Mouse (Mus musculus) T-helper 1 cell (primary cell): ENCODE data around the gene Gm11027.

Source experiments
- in situ Hi-C: fragments of 300-600 bp; cut with MboI, MseI; formaldehyde crosslinking; loops from one replicate; pipeline ENCODE4 v1.15.1; 2025; ENCODE audit warnings: high pct_unique_total_duplicates

The Gm11027 gene

DNA sequence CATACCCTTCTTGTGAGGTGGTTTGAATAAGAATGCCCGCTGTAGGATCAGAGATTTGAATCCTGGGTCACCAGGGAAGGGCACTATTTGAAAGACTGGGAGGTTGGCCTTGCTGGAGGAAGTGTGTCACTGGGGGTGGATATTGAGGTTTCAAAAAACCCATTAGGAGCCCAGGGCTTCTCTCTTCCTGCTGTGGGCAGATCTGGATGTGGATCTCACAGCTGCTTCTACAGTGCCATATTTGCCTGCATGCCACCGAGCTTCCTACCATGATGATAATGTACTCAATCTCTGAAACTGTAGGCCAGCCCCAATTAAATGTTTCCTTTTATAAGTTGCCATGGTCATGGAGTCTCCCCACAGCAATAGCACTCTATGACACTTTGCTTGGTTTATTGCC is 4.0 kb downstream of the Gm11027 start:
- in situ Hi-C loops = no loop called here

DNA sequence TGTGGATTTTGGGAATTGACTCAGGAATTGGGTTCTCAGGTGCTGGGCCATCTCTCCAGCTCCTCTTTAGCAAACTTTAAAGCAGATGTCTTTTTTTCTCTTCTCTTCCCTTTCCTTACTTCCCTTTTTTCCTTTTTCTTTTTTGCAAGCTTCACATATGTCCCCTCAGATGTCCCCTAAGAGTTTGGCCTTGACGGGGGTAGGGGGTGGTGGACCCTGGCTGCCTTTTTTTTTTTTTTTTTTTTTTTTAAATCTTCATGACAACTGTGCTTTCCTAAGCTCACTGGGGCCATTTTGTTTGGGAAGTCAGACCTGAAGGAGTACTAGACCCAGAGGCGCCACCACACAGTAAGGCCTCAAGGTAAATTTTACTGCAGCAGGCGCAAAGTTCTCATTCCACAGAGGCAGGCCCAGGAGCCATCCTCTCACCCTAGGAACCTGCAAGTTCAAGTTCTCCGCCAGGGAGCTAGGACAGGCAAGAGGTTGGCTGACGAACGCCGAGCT is 5.0 kb downstream of the Gm11027 start:
- in situ Hi-C loops = loop anchor here (5.0 kb wide), 1 partner anchor 127 kb away; the partner anchor contains the start of gene Ncapg2

DNA sequence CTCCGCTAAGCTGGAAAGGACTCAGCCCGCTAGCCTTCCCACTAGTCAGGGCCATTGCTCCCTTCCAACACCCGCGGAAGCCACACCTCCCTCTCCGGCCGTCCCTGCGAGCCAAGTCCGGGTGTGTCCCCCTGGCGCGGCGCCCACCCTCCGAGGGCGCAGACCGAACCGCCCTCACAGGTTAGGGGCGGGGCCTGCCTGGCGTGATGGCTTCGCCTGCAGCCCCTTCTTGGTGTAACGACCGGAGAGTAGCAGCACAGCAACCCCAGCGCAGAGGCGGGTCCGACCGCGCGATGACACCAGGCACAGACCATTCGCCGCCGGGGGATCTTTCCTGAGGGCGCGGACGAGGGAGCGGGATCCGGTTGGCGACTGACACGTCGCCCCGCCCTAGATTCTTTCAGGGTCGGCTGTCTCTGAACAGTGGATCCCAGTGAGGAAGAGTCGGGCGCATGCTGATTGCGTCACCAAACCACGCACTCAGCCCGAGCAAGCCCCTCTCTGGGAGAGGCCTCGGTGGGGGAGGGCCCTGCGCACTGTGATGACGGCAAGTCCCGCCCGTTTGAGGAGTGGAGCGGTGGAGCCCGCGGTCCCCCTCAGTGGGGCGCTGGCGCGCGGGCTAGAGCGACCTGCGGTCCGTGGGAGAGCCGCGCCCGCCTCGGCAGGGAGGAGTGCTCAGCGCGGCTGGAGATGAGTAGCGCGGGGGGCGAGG is 5.6 kb downstream of the Gm11027 start, which contains the start of gene Esyt2:
Gene Esyt2, plus strand, starts transcription at position 544 of the 712 bp plus-strand sequence.
- in situ Hi-C loops = loop anchor here (5.0 kb wide), 1 partner anchor 126 kb away; the partner anchor contains the start of gene Ncapg2

DNA sequence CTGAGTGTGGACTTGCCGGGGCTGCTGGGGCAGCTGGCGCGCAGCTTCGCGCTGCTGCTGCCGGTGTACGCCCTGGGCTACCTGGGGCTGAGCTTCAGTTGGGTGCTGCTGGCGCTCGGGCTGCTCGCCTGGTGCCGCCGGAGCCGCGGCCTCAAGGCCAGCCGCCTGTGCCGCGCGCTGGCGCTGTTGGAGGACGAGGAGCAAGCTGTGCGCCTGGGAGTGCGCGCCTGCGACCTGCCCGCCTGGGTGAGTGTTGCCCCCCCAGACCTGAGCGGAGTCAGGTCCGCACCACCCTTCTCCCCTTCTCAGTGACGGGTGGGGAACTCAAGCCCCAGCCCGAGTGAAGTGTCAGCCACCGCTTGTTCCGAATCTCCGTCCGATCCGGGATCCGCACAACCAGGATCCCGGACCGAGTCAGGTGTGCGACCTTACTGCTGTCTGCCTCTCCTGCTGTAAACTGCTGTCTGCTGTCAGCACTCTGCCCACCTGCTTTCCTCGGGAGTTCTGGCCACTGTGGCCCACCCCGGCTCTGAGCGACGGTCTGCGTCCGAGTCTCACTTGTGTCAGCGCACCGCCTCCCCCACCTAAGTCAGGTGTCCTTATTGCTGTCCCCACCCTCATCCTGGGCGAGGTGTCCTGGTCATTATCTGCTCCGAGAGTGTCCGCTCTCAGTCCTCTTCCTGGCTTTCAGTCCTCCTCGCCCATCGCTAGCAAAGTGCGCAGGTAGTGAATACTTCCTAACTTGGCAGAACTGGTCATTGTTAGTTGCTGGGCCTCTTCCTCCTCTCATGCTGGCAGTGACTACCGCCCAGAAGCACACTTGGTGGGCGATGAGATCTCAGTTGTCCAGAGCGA is 6.5 kb downstream of the Gm11027 start:
- in situ Hi-C loops = loop anchor here (5.0 kb wide), 1 partner anchor 126 kb away; the partner anchor contains the start of gene Ncapg2

DNA sequence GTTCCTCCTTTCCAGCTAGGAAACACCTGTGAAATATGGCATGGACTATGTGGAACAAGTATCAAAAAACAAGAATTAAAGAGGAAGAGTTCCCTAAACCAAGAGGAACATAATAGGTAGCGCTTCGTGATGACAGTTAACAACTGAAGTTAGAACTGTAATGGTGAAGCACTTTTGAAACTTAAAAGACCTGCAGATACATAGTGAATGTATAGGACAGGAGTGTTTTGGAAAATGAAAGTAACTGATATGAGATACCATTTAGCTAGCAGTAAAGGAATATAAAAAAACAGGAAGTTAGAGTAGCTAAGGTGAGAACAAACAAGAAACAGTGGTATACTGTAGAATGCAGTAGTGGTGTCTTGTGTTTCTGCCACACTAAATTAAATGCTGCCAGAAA is 7.7 kb downstream of the Gm11027 start:
- in situ Hi-C loops = loop anchor here (5.0 kb wide), 1 partner anchor 124 kb away; the partner anchor contains the start of gene Ncapg2

DNA sequence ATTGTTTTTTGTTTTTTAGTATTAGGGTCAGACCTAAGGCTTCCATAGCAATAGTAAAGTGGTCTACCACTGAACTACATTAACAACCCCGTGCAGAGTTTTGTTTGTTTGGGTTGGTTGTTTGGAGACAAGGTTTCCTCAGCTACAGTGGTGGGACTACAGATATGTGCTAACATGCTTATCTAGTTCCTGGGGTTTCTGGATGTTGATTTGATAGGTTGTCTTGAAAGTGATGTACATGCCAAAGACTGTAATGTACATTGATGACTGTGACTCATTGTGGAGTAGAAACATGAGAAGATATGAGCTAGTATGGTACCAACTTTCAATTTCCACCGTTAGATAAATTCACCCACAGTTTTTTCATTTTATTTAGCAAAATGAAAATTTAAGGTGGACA is 8.3 kb downstream of the Gm11027 start:
- in situ Hi-C loops = loop anchor here (5.0 kb wide), 1 partner anchor 124 kb away; the partner anchor contains the start of gene Ncapg2

DNA sequence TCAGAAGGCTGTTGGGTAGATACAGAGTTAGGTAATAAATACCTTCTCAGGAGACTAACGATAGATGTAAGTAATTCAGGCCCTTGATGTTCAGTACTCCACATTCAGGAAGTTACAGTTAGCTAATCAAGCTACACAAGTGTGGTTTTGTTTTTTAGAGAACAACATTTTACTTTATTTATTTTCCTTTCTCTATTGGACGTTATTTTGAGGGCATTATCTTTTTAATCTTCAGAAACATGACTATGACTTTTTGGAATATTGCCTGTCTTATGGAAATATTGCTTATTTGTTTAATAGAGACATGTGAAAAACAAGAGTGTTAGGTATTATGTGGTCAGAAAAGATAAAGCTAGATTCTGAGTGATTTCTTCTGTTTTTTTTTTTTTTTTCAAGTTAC is 18.0 kb downstream of the Gm11027 start:
- in situ Hi-C loops = no loop called here

DNA sequence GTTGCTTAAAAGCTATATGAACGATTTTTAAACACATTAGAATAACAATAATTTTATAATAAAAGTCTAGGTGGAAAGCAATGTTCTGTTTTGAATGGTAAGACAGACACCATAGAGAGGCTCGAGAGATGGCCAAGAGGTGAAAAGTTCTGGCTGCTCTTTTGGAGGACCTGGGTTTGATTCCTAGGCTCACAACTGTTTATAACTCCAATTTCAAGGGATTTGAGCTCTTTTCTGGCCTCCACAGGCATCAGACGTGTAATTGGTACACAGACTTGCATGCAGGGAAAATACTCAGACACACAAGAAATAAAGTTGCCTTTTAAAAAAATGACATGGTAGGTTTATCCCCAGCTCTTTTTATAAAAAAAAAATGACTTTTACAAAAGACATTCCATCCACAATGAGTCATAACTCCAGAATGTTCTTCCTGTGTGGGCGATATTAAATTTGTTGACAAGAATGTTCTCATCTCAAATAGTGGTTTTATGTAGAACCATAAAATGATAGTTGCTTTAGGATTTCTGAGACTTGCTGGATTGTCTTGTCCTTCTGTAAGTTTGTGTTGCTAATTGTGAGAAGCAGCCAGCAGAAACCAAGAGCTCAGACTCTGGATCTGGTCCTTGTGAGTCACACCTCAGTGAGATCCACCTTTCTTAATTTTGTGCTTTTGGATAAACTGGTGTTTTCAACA is 18.6 kb downstream of the Gm11027 start:
- in situ Hi-C loops = no loop called here

DNA sequence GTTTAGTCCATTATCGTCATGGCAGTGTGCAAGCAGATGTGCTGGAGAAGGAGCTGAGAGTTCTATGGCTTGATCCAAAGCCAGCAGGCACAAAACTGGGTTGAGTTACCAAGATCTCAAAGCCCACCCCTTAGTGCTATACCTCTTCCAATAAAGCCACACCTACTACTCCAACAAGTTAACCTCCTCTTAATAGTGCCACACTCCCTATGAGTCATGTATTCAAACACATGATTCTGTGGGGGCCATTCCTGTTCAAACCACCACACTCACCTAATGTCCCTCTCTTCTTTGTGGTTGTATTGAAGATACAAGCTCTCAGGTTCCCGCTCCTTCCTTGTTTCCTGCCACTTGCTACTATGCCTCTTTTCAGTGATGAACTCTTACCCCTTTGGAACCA is 24.7 kb downstream of the Gm11027 start:
- in situ Hi-C loops = no loop called here

DNA sequence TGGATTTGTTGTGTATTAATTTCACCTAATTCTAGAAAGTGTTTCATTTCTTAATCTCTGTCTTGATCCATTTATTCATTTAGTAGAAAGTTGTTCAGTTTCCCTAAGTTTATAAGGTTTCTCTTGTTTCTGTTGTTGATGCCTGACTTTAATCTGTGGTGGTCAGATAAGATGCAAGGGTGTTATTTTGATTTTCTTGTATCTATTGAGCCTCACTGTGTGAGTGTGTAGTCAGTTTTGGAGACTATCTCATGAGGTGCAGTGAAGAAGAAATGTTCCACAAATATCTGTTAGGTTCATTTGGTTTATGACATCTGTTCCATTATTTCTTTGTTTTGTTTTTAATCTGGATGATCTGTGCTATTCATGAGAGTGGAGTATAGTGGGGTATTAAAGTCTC is 27.0 kb downstream of the Gm11027 start:
- in situ Hi-C loops = no loop called here

DNA sequence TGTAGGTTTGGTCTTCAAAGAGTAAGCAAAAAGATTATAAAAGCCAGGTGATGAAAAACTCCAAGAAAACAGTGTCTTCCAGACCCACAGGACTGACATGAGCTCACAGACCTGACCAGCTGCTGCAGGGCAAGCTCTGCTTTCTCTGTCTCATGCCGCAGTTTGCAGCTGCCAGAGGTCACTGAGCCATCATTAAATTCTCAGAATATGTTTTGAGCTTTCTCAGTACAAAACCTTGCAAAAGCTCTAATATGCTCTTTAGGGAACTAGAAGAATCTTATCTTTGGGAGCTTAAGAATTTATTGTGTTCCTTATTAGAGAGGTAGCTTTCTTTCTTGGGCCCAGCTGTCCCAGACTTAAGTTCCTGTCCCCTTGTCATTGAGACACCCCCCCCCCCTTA is 30.9 kb downstream of the Gm11027 start:
- in situ Hi-C loops = no loop called here

DNA sequence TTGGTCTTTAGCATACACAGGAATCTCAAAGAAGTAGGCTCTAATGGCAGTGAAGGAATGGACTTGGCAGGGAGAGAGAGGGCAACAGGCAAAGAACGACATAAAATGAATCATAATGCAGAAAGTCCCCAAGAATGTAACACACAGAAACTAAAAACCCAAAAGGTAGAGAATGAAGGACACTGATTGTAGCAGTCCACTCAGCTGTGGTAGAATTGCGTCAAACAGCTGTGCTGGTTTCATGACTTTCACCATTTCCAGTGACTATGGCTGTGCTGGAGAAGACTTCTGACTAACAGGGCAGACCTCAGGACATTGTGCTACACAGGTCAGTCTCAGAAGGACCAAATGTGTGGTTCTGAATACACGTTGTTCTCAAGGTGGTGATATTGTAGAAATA is 32.7 kb downstream of the Gm11027 start:
- in situ Hi-C loops = no loop called here

DNA sequence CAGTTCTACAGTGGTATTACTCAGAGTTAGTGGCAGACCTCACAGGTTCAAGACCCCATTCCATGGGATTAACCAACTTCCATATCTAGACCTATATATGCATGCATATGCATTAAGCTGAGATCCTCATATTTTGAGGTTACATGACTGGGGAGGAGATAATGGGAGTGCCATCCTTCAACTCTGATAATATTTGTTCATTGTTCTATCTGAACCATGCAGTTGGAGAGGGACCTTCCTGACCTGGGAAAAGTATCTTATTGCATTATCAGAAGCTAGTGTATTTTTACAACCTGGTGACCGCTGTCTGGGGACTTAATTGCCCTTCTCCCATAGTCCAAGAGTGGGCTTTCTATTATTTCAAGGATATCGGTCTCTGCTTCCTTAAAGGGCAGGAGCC is 33.4 kb downstream of the Gm11027 start:
- in situ Hi-C loops = no loop called here

DNA sequence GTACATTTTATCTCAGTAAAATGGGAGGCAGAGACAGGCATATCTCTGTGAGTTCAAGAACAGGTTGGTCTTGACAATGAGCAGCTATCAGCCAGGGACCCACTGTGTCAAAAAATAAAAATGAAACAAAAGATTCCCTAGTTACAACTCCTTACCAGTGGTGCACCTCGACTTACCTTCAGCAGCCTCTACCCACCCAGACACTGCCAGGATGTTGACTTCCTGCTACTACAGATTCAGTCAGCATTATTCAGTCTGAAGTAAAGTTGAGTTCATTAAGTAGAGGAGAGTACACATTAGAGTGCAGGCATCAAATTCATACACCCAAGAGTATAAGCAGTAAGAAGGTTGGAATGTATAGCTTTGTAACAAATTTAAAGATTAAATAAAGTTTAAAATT is 38.6 kb downstream of the Gm11027 start:
- in situ Hi-C loops = no loop called here

DNA sequence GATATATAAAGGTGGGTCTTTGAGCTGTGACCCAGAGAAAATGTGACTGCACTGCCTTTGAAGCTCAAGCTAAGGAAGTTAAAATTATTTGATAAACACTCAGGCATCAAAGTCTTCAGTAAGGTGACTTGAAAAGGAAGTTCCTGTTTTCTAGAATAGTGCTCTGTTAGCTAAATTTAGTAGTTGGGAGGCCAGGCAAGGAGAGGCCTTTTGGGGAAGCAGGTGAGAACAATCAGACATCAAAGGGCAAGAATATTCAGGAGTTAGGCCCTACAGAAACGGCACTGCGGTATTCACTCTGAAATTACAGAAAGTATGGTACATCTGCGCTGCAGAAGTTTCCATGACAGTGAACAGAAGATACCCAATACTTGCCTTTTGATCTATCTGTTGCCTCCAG is 40.3 kb downstream of the Gm11027 start:
- in situ Hi-C loops = no loop called here

DNA sequence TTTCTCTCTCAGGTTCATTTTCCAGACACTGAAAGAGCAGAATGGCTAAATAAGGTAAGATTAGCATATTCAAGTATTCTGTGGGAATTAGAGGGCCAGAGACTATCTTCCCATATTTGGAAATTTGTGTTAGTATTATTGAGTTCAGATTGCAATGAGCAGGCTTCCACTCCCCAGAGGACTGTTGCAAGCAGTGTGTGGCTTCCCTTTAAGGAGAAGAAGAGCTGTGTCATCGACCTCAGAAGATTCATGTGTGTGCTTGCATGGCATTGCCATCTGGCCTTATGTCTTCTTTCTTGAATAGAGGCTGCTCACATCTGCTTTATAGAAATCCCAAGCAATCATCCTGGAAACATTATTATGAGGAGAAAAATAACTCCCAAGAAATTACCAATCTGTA is 42.6 kb downstream of the Gm11027 start:
- in situ Hi-C loops = no loop called here
